Mouse (Mus musculus) heart, embryonic 16.5 days (tissue): Measurements from ENCODE around the gene Cnot3. TPM values are rescaled to one million over a fixed set of nuclear protein-coding genes. Genes with fewer than 3 reads are reported as not detected.
A peak's percentile ranks its signal among the peaks of the same experiment; 100 is the strongest.

ENCODE experiments used
- ATAC-seq: fragments of 200-750 bp; cut with Nextera tagmentation; replicated peaks from 2 replicates; pipeline ENCODE4 v1.8.0; 2017; ENCODE audit warnings: moderate number of reproducible peaks; ENCODE audit not compliant: insufficient read depth, low FRiP score; ENCODE audit errors: extremely low read depth
- H3K27ac ChIP-seq: fragments of 300-500 bp; sonication (generic); 2 replicates; pipeline ENCODE4 v1.5.1; 2014; ENCODE audit warnings: mild to moderate bottlenecking, low read length, control low read depth, moderate library complexity
- H3K27me3 ChIP-seq: fragments of 300-500 bp; sonication (generic); 2 replicates; pipeline ENCODE4 v1.6.1; 2014; ENCODE audit warnings: low read length, mixed read lengths; ENCODE audit not compliant: control insufficient read depth, insufficient read depth
- H3K36me3 ChIP-seq: fragments of 300-500 bp; sonication (generic); 2 replicates; pipeline ENCODE4 v1.6.1; 2014; ENCODE audit not compliant: control insufficient read depth, insufficient read depth
- H3K4me1 ChIP-seq: fragments of 300-500 bp; sonication (generic); 2 replicates; pipeline ENCODE4 v1.6.1; 2014; ENCODE audit warnings: low read length, mixed read lengths; ENCODE audit not compliant: control insufficient read depth, insufficient read depth
- H3K4me2 ChIP-seq: fragments of 300-500 bp; sonication (generic); 2 replicates; pipeline ENCODE4 v1.6.1; 2014; ENCODE audit warnings: low read depth, mild to moderate bottlenecking, control low read depth, low read length
- H3K4me3 ChIP-seq: fragments of 300-500 bp; sonication (generic); 2 replicates; pipeline ENCODE4 v1.5.1; 2014; ENCODE audit warnings: mild to moderate bottlenecking, control low read depth, low read length
- H3K9ac ChIP-seq: fragments of 300-500 bp; sonication (generic); 2 replicates; pipeline ENCODE4 v1.6.1; 2014; ENCODE audit warnings: low read length, control low read depth
- H3K9me3 ChIP-seq: fragments of 300-500 bp; sonication (generic); replicated peaks from 2 replicates; pipeline ENCODE4 v1.6.1; 2016; ENCODE audit warnings: low read length; ENCODE audit not compliant: control insufficient read depth
- WGBS: fragments of 180-500 bp; shearing (Covaris S2); extraction: QIAGEN DNeasy Blood & Tissue Kit; methylation state at CpG from one replicate; pipeline ENCODE4 v1.1.7; 2014; 5-methylcytosine and 5-hydroxymethylcytosine counted together
- polyA plus RNA-seq: library from polyadenylated mRNA; unstranded; fragments of >200 nt; fragmentation: Nextera tagmentation; extraction: Ambion mirVana; gene quantifications from 2 replicates; pipeline ENCODE4 v1.2.1, GENCODE M21; 2015

The Cnot3 gene
- polyA plus RNA-seq, 1 experiment from 2014 or later: 32.9 TPM

- ATAC-seq: peak; percentile 99
- Histone ChIP-seq H3K4me3 (peak within 1 kb of the TSS; percentile 79), H3K4me1 (peaks cover 28% of the 10 kb centered on the region), H3K27me3 (no peaks in the 10 kb centered on the region), H3K27ac (peak within 1 kb of the TSS; percentile 94), H3K36me3 (peaks cover 23% of the 10 kb centered on the region), H3K9me3 (no peaks in the 10 kb centered on the region), H3K9ac (peak within 1 kb of the TSS; percentile 87), H3K4me2 (peak within 1 kb of the TSS; percentile 87)
- WGBS: 2% methylated on average over 45 of the region's 45 CpGs
Measured at GRCm38 (mm10) chr7:3665215-3666114, 20.4 kb downstream of the Cnot3 start, which contains the start of gene Leng1. Leng1 (minus strand) TSS chr7:3665840.

DNA sequence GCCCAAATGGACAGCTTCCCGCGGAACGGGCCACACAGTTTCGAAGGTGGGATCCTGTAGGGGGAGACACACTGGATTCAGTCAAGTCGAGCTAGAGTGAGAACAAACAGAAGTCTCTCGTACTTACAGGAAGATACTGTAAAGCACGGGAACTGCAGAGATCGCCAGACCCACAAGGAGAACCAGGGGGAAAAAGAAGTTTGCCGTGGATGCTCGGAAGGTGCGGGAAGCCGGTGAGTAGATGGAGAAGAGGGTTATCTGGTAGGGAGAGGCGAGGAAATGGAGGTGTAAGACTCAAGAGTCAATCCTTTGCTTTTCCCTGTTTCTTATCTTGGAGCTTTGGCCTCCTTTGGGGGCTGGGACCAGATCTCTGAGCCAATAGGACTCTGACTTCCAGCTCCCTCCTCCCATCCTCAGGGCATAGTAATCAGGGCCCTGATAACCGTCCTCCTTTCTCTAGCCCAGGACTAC, 21.9 kb downstream of the Cnot3 start:
- no peaks in the 10 kb centered on the region for H3K27me3 ChIP-seq
- WGBS: 8% methylated on average over 14 of the region's 14 CpGs
- H3K36me3 ChIP-seq: peaks cover 11% of the 10 kb centered on the region
- no peaks in the 10 kb centered on the region for H3K9me3 ChIP-seq
- H3K4me3 ChIP-seq: peak overlapping the region; percentile 23
- H3K9ac ChIP-seq: peak overlapping the region; percentile 43; the same call in 1 of the 2 replicates
- no peak for ATAC-seq
- no peak overlapping the region for H3K27ac ChIP-seq
- H3K4me1 ChIP-seq: peaks cover 28% of the 10 kb centered on the region
- H3K4me2 ChIP-seq: peak overlapping the region; percentile 7

- 66% methylated on average over 10 of the region's 10 CpGs for WGBS
- Histone ChIP-seq H3K36me3 (no peaks in the 10 kb centered on the region), H3K27me3 (no peaks in the 10 kb centered on the region), H3K4me2 (no peak overlapping the region), H3K9me3 (no peaks in the 10 kb centered on the region), H3K27ac (no peak overlapping the region), H3K4me1 (no peaks in the 10 kb centered on the region), H3K4me3 (no peak overlapping the region), H3K9ac (no peak overlapping the region)
- peak; percentile 80 for ATAC-seq
Measured at GRCm38 (mm10) chr7:3674507-3675227, 29.6 kb downstream of the Cnot3 start.

- WGBS: 79% methylated on average over 3 of the region's 3 CpGs
- Histone ChIP-seq H3K27ac (no peak overlapping the region), H3K4me3 (no peak overlapping the region), H3K9me3 (no peaks in the 10 kb centered on the region), H3K4me2 (no peak overlapping the region), H3K9ac (no peak overlapping the region), H3K4me1 (no peaks in the 10 kb centered on the region), H3K27me3 (no peaks in the 10 kb centered on the region), H3K36me3 (0 out of 2 replicates have a peak, but pooled peaks cover 1% of the 10 kb centered on the region)
- no peak for ATAC-seq
Measured at GRCm38 (mm10) chr7:3675228-3675548, 30.1 kb downstream of the Cnot3 start.

GRCm38 (mm10) chr7:3676371-3676770, 31.3 kb downstream of the Cnot3 start:
- no peak overlapping the region for H3K4me3 ChIP-seq
- 85% methylated on average over 12 of the region's 12 CpGs for WGBS
- H3K27ac ChIP-seq: no peak overlapping the region
- 0 out of 2 replicates have a peak, but pooled peaks cover 2% of the 10 kb centered on the region for H3K36me3 ChIP-seq
- no peak overlapping the region for H3K9ac ChIP-seq
- no peaks in the 10 kb centered on the region for H3K27me3 ChIP-seq
- no peaks in the 10 kb centered on the region for H3K9me3 ChIP-seq
- no peak for ATAC-seq
- no peaks in the 10 kb centered on the region for H3K4me1 ChIP-seq
- H3K4me2 ChIP-seq: no peak overlapping the region

DNA sequence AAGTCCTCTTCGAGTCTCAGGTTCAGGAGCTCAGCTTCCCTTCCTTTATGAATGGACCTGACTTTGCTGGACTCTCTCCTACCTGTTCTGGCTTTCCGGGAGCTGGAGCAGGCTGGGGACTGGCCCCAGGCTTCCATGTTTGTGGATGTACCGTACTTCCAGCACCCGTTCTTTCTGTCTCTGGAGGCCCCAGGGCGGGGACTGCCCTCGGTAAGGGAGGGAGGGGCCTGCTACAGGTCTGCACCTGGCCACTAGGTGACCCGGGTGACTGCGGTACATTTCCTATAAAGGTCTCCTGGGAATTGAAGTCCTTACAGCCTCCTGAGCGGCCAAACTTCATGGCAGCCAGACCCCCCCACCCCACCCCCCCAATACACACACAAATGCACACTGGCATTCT, 32.3 kb downstream of the Cnot3 start, which contains the start of gene Tmc4:
Gene Tmc4, minus strand, starts transcription at position 212 of the 400 bp plus-strand sequence.
- Histone ChIP-seq H3K4me2 (no peak within 1 kb of the TSS), H3K9ac (no peak within 1 kb of the TSS), H3K4me1 (no peaks in the 10 kb centered on the region), H3K36me3 (0 out of 2 replicates have a peak, but pooled peaks cover 2% of the 10 kb centered on the region), H3K4me3 (no peak within 1 kb of the TSS), H3K27ac (no peak within 1 kb of the TSS), H3K9me3 (no peaks in the 10 kb centered on the region), H3K27me3 (no peaks in the 10 kb centered on the region)
- WGBS: 53% methylated on average over 9 of the region's 9 CpGs
- ATAC-seq: no peak

- no peak overlapping the region for H3K4me2 ChIP-seq
- H3K4me1 ChIP-seq: no peaks in the 10 kb centered on the region
- WGBS: 84% methylated on average over 10 of the region's 10 CpGs
- H3K9ac ChIP-seq: no peak overlapping the region
- H3K27me3 ChIP-seq: no peaks in the 10 kb centered on the region
- H3K27ac ChIP-seq: no peak overlapping the region
- H3K36me3 ChIP-seq: peaks cover 16% of the 10 kb centered on the region
- no peak overlapping the region for H3K4me3 ChIP-seq
- ATAC-seq: no peak
- H3K9me3 ChIP-seq: no peaks in the 10 kb centered on the region
Measured at GRCm38 (mm10) chr7:3683908-3684550, 39.0 kb downstream of the Cnot3 start.

DNA sequence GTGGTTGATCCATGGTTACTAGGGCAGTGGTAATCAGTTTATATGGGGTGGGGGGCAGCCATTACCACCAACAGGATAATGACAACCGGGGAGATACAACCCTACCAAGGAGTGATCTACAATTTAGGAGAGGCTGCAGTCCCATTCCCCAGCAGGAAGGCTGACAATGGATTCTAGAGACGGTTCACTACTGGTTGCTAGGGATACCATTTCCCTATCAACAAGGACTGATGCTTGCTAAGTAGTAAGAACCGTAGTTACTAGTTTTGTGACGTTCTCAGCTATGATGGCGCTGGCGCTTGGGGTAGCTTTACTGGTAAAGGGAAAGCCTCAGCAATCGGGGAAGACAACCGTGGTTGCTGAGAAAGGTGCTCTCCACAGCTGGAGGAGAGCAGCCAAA, 39.6 kb downstream of the Cnot3 start:
- H3K4me2 ChIP-seq: no peak overlapping the region
- H3K4me3 ChIP-seq: no peak overlapping the region
- H3K4me1 ChIP-seq: no peaks in the 10 kb centered on the region
- H3K36me3 ChIP-seq: peaks cover 16% of the 10 kb centered on the region
- WGBS: 87% methylated on average over 8 of the region's 8 CpGs
- no peak overlapping the region for H3K27ac ChIP-seq
- H3K9me3 ChIP-seq: no peaks in the 10 kb centered on the region
- no peak for ATAC-seq
- H3K9ac ChIP-seq: no peak overlapping the region
- no peaks in the 10 kb centered on the region for H3K27me3 ChIP-seq
